Mouse (Mus musculus) fibroblast of lung, adult 2 months (primary cell): ENCODE data around the gene Dpysl4.

Source experiments
- DNase-seq: peaks from one replicate; pipeline ENCODE4 v3.0.0-alpha.2; 2011; ENCODE audit warnings: low read depth

The Dpysl4 gene

DNA sequence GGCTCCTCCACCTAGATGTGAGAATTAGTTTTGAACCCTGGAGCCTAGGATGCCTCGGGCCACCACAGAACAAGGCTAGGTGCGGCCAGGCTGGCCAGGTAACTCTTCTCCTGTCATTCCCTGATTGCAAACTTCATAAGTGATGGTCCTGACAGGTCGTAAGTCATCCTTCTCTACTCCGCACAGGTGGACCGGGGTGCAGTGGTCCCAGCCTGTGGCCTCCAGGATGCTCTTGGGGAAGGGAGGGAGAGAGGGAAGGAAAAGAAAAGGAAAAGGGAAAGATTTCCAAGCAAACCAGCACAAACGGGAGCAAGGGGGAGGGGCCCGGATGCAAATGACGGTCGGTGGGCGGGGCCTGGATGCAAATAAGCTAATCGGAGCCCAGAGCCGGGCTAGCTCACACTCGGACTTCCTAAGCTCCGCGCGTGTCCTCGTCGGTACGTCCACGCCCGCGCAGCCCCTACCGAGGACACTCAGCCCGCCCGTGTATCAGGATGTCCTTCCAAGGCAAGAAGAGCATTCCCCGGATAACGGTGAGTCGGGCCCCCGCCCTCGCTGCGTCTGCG lies at the start of gene Dpysl4:
Gene Dpysl4 (plus strand): TSS at position 373 of the 566 bp plus-strand sequence.
- no peak for DNase-seq

DNA sequence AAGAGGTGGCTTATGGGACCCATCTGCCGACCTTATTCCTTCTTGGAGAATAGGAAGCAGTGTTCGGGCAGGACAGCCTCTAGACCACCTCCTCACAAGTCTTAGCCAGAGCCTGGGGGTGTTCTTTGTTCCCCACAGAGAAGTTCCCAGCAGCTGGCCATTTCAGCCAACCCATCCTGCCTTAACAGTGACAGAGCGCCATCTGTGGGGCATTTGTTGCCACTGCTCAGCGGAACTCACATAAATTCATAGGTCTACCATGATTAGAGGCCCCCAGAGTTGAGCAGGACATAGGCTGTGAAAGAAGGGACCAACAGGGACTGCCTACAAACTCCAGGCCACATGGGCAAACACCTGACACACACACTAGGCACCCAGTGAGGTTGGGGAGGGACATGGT lies 22.4 kb upstream of the Dpysl4 start:
- DNase-seq, result no peak

DNA sequence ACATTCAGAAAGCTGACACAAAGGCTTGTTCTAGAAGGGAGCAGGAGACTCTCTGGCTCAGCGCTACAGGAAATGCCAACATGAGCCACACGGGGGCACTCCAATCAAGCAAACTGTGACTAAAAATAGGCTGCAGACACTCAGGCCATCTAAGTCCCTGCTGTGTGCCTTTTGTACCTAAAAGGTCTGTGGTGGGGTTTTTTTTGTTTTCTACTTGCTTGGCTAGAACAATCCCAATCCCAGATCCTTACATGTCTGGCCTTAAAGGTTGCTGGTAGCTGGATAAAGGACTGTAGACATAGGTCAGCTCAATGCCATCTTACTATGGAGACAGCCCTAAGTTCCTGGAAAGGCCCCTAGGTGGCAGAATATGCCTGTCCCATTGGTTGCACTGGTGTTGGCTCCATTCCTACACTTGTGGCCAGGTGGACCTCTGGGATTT lies 17.6 kb upstream of the Dpysl4 start:
- DNase-seq, result peak; percentile 71

DNA sequence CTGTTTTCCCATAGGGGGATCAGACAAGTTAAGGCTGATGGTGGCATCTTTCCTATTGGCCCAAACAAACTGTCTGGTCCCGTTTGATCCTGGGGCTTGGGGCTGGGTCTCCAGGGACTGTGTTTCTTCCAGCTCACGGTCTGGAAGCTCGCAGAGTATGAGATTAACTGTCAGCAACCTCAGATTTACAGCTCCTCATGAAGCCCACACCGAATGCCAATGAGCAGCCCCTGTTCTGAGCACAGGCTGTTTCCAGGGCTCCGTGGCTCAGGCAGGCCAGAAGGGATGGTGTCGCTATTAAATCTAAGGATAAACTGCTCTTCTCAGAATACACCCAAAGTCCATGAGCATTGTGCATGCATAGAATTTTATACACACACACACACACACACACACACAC lies 11.6 kb upstream of the Dpysl4 start:
- DNase-seq, result no peak

DNA sequence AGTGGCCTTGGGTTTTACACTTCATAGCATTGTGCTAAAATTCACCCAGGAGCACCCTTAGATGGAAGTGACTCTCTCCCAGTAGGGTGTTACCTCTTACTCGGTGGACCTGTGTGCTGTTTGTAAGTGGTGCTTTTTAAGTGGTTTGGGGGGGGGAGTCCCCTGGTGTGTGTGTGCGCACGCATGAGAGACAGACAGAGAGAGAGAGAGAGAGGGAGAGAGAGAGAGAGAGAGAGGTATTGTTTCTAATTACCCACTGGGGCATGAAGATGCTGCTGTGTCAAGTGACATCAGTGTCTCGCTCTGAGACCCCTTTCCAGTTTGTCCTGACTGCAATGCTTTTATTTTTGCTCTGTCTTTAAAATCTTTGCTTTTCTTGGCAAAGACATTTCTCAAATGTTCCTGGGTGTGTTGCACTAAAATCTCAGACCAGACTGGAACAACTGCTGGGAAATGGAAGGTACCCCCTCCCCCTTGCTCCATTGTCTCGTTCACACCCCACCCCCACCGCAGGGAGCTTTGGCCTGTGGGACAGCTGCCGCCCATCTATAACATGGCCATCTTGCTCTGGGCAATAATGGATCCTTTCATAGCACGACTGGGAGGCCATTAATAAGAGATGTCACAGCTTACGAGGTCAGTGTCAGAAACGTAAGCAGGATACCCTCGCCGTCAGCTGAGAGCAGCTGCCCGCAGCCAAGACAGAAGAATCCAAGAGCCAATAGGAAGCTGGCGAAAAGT lies 10.6 kb upstream of the Dpysl4 start:
- DNase-seq, result no peak

DNA sequence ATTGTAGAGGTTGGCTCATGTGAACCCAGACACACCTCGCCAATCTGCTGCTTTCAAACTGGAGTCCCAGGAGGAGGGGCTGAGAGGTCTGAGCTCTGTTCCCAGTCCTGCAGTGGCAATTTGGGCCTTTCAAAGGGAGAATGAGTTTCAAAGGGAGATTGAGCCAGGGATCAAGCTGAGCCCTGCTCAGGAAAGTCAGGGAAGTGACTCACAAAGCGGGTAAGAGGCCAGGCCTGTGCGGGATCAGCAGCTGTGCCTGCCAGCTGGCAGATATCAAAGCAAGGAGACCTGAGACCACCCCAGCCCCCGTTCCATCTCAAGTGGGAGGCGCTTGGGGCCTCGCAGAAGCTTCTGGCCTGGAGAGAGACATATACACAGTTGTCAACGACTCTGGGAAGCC lies 8.5 kb upstream of the Dpysl4 start:
- DNase-seq, result peak; percentile 57

DNA sequence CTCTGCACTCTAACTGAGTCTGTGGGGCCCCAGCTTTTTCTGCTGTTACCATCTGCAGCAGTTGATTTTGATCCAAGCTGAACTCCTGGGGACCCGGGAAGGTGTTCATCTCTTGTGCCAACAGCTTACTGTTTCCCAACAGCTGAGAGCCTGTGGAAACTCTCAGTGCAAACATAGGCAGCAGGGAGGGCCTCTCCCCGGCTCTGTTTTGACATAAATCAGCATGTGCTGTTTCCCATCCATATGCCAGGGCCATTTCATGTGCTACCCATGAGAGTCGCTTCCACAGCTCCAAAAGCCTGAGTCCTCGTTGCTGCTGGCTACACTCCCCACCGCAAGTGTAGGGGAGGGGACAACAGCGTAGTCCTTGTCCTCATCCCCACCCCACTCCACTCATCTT lies 7.6 kb upstream of the Dpysl4 start:
- DNase-seq, result no peak

DNA sequence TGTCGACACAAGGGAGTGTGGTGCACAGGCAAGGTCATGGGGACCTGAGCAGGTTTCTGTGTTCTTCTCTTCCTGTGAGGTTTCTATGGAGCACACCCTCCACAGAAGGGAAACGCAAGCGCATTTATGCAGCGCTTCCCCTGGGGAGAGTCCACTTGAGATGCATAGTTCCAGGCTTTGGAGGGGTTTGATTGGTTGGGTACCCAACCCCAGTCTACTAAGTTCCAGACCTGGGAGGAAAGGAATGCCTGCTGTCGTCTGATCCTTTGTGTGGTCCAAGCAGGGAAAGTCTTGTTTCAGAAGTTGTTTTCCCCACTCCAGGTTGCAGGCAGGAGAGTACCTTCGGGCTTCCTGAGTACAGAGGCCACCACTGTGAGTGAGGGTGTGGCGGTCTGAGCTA lies 6.7 kb upstream of the Dpysl4 start:
- no peak for DNase-seq

DNA sequence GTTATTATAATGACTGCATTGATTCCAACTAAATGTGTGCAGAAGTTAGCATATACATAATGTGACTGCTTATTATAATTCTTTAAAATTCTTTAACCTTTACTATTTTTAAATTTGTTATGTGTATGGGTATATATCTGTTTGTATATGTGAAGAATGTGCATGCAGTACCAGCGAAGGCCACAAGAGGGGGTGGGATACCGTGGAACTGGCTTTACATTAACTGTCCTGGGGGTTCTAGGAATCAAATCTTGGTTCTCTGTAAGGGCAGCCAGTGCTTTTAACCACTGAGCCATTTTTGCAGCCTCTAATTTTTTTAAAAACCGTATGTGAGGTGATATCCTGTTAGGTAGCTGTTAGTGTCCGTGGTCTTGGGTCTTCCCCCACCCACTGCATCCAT lies 5.1 kb upstream of the Dpysl4 start:
- DNase-seq, result no peak

DNA sequence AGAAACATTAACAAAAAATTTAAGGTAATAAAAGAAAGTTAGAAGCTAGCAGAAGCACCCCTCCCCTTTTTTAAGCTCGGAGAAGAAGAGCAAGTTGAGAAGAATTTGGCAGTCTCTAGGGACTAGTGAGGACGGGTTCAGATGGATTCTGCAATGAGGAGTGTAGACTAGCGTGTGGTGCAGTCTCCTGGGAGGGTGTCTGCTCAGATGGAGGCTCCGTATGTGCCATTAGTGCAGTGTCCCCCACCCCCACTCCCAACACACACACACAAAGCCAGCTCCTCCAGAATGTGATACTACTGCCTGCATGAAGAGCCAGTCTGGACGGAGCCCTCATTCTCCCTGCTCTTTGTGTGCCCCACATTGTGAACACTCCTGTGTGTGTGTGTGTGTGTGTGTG lies 4.6 kb upstream of the Dpysl4 start:
- no peak for DNase-seq

DNA sequence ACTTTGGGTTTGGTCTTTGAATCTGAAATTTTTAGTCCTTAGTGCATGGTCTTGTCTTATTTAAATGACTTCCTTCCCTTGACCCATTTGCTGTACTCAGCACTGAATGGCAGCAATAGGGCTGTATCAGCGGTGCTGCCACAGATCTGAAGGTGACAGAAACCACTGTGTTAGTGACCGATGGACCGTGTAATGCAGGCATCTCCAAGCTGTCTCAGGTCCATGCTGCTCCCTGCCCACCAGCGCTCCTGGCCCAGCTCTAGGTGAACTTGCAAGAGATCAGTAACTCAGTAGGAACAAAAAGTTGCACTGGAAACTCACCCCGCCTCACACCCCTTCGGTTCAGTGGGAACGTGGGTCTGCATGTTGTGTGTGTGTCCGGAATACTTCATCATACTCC lies 3.5 kb upstream of the Dpysl4 start:
- DNase-seq, result no peak

DNA sequence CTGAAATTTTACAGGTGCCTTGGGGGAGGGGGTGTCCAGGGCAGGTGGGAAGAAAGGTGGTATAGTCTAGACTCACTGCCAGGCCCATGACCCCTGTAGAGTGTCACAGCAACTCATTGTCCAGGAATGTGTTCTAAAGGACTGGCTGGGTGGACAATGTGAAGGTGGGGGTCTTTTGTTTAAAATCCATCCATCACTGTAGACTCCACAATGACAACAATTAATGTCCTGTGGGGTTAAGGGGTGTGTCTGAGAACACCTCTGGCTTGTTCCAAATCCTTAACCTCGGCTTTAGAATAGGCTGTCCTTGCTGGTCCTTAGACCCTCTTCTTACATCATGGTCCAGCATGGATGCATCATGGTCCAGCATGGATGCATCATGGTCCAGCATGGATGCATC lies 1.5 kb upstream of the Dpysl4 start:
- no peak for DNase-seq

DNA sequence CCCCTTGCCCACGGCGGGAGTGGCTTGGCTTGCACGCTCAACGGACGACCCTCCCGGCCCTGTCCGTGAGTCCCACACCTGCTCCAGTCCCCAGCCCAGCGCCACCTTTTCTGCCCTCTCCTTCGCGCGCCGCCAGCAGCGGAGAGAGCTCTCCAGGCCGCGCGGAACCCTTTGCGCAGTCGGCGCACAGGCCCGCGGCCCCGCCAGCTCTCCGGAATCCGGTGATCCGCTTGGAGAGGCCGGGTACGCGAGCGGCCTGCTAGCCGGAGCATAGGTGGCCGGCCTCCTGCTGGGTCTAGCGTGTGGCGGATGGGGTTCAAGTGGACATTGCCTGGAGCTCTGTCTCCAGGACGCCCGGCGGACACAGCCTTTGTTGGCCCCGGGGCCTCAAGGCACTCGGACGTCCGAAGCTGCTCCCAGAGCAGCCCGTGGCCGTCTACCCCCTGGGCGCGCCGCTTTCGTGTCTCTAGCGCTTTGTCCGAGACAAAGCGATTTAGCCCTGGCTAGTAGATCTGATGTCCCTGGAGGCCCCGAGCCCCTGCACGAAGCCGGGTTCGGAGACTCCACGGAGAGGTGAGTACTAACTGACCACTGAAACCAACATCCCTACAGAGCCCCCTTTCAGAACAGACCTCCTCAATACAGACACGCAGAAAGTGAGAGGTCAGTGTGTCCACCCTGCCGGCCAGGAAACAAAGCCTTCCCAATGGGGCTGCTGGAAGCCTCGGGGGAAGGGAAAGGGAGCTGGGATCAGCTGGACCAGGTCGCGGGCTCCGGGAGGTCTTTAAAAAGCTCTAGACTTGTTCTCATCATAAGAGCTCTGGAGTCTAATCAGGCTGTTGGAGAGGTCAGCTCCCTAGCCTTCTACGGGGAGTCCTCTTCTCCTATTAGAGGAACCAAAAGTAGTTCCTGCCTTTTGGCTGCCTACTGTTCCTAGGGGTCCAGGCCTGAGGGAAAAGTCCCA lies 676 bp downstream of the Dpysl4 start:
- DNase-seq, result no peak

DNA sequence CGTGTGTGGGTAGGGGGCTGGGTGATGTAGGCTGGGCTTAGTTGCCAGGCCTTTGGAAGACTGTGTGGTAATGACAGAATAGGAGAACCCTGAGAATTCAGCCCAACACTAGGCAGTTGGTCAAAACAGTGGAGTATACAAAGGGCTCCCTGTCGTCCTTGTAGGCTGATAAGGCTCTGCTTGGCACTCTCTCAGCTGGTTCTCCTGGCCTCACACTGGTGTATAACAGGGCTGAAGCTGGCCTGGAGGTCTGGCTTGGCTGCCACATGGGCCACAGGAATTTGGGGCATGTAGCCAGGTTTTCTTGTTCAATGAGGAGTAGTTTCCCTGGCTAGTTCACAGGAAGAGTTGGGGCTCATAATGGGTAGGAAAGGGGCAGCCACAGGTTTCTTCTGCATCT lies 2.0 kb downstream of the Dpysl4 start:
- peak; percentile 97 for DNase-seq

DNA sequence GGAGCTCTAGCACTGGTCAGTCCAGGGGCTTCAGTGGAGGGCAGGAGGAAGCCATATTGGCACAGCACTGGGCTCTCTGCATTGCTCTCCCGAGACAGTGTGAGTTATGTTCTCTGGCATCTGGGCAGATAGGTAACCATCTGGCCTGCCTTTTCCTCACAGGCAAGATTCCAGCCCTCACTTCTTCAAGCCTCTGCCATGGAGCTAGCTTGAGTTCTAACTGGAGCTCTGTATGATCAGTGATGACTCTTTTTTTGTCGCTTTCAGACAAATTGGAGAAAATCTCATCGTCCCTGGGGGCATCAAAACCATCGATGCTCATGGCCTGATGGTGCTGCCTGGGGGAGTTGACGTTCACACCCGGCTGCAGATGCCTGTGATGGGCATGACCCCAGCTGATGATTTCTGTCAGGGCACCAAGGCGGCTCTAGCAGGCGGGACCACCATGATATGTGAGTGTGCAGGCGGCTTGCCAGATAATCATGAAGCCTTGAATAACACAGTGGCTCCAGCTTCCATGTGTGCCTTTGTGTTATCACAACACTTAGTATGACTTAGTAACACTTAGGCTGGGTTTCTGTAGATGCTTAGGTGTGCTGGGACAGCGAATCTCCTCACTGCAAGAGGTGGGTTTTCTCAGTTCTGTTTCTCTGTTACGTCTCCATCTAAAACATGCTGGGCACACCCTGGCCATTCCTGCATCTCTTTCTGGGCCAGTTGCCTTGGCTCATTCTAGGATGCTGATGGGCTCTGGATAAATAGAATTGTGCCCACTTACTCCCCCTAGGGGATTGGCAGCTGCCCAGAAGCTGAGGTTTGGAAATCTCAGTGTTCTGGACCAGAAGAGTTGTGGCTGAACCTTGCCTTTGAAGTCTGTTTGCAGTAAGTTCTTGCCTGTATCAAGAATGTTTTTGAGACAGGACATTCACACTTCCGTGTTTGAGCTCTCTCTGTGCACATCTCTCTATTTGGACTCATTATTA lies 4.4 kb downstream of the Dpysl4 start:
- peak; percentile 51 for DNase-seq

DNA sequence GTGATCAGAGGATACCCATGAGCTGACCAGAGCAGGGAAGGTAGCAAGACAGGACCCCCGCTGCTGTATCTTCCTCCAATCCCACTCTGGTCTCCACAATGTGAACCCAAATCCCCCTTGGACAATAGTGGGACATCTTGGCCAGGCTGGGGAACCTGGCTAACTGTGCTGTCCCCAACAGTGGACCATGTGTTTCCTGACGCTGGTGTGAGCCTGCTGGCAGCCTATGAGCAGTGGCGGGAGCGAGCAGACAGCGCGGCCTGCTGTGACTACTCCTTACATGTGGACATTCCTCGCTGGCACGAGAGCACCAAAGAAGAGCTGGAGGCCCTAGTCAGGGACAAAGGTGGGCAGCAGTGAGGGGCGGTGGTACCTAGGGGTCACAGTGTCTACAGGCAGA lies 5.9 kb downstream of the Dpysl4 start:
- no peak for DNase-seq

DNA sequence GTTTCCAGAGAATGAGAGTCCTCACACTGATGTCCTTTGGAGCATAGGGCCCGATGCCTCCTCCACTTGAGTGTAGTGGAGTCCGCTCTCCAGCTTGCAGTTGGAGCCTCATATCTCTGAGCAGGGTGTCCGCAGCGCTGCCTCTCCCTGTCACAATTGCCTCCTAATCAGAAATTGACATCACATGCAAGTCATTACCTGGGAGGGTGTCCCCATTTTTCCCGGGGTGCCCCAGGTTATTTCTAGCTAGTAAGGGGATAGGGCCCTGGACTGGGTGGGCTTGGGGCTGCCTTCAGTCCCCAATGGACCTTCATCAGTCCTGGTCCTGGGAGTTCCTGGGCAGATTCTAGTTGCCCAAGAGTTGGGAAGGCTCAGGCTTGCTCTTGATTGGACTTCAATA lies 6.9 kb downstream of the Dpysl4 start:
- DNase-seq, result no peak

DNA sequence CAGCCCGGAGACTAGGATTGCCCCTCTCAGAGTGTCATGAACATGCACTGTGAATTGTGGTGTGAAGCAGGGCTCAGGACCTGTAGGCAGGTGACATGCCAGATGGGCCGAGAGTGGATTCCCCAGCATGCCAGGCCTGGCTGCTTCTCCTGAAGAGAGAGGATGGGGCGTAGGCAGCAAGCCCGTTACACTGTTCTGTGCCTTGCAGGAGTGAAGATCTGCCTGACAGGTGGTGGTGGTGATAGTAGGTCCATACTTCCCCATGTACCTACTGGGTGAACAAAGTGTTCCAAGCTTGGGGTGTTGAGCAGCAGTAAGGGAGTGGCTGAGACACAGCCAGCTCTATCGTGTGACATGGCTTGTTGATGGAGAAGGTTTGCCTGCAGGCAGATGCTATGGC lies 7.3 kb downstream of the Dpysl4 start:
- DNase-seq, result no peak

DNA sequence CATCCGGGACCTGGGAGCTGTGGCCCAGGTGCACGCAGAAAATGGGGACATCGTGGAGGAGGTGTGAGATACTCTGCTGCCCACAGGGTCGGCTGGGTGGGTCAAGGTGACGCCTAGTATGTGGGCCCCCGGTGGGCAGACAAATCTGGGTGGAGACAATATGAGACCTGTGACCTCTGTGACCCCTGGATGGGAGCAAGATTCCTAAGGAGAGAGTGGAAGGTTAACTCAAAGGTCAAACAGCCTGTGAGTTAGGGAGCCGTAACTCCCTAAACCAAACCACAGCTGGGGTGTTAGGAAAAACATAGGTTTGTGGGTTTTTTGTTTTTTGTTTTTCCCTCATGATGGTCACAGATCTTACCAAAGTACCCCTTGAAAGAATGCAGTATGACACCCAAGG lies 8.0 kb downstream of the Dpysl4 start:
- no peak for DNase-seq

DNA sequence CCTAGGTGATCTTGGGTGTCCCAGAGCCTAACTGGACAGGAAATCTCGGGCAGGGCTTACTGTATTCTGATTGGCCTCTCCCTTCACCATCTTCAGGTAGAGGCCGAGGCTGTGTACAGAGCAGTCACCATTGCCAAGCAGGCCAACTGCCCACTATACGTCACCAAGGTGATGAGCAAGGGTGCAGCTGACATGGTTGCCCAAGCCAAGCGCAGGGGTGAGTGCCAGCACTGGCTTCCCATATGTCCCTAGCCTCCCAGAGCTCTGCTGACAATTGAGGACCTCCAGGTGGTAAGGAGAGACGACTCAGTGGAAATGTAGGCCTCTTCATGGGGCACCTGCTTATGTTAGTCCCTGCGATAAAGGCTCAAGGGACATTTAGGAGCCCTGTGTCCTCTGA lies 9.0 kb downstream of the Dpysl4 start:
- DNase-seq, result no peak

DNA sequence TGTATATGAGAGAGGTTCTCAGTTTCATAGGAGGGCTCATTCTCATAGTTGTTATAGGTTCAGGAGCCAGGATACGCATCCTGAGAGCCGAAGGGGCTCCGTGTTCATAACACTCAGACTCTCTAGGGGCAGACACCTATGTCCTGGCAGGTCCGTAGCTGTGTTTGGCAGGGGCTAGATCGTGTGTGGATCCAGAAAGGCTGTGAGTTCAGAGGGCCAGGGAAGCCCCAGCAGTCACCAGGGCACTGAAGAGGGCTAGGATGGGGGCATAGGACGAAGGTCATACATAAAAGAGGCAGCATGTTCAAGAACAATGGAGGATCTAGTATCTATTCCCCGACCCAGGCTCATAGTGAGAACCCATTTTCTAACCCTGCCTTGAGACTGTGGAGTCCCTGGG lies 9.5 kb downstream of the Dpysl4 start:
- DNase-seq, result no peak

DNA sequence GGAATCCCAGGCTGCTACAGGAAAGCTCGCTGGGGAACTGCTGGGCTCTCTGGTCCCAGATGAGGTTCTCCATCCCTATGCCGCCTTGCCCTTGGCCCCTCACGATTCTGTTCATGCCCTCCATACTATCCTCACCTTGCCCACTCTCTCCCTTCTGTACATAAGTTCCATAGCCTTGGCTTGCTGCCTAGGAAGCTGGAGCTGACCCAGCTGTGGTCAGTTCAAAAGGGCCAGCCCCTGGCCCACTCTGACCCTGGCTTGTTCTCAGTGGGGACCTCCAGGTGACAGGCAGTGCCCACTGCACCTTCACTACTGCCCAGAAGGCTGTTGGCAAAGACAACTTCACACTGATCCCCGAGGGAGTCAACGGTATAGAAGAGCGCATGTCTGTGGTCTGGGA lies 10.6 kb downstream of the Dpysl4 start:
- DNase-seq, result no peak
